Mouse (Mus musculus) limb, embryonic 11.5 days (tissue): ENCODE data around the gene Pwwp2b. TPM values are rescaled to one million over a fixed set of nuclear protein-coding genes. Genes with fewer than 3 reads are reported as not detected.

Experiments
- ATAC-seq: fragments of 200-750 bp; cut with Nextera tagmentation; 2 replicates; pipeline ENCODE4 v1.8.0; 2017; ENCODE audit warnings: low read depth; ENCODE audit not compliant: insufficient number of reproducible peaks, low FRiP score, low TSS enrichment
- DNase-seq: peaks from one replicate; pipeline ENCODE4 v3.0.0-alpha.2; 2015; ENCODE audit warnings: low spot score
- H3K27ac ChIP-seq: fragments of 300-500 bp; sonication (generic); replicated peaks from 2 replicates; pipeline ENCODE4 v1.5.1; 2014; ENCODE audit warnings: low read depth, mild to moderate bottlenecking, low read length
- H3K27me3 ChIP-seq: fragments of 300-500 bp; sonication (generic); 2 replicates; pipeline ENCODE4 v1.6.1; 2014; ENCODE audit warnings: mild to moderate bottlenecking, low read length, mixed read lengths; ENCODE audit not compliant: control insufficient read depth, insufficient read depth
- H3K36me3 ChIP-seq: fragments of 300-500 bp; sonication (generic); 2 replicates; pipeline ENCODE4 v1.6.1; 2014; ENCODE audit warnings: mild to moderate bottlenecking, low read length, moderate library complexity, mixed read lengths; ENCODE audit not compliant: control insufficient read depth, insufficient read depth
- H3K4me1 ChIP-seq: fragments of 300-500 bp; sonication (generic); 2 replicates; pipeline ENCODE4 v1.6.1; 2014; ENCODE audit warnings: low read length, mixed read lengths; ENCODE audit not compliant: control insufficient read depth, insufficient read depth
- H3K4me2 ChIP-seq: fragments of 300-500 bp; sonication (generic); 2 replicates; pipeline ENCODE4 v1.6.1; 2014; ENCODE audit warnings: low read depth, mild to moderate bottlenecking, moderate library complexity; ENCODE audit not compliant: severe bottlenecking
- H3K4me3 ChIP-seq: fragments of 300-500 bp; sonication (generic); 2 replicates; pipeline ENCODE4 v1.5.1; 2014; ENCODE audit warnings: low read depth, low read length
- H3K9ac ChIP-seq: fragments of 300-500 bp; sonication (generic); 2 replicates; pipeline ENCODE4 v1.6.1; 2014; ENCODE audit warnings: mild to moderate bottlenecking, low read length
- H3K9me3 ChIP-seq: fragments of 300-500 bp; sonication (generic); 2 replicates; pipeline ENCODE4 v1.6.1; 2016; ENCODE audit warnings: low read length; ENCODE audit not compliant: control insufficient read depth
- WGBS: fragments of 180-500 bp; shearing (Covaris S2); extraction: QIAGEN DNeasy Blood & Tissue Kit; methylation state at CpG from one replicate; pipeline ENCODE4 v1.1.7; 2014; 5-methylcytosine and 5-hydroxymethylcytosine counted together
- polyA plus RNA-seq: library from polyadenylated mRNA; unstranded; fragments of >200 nt; fragmentation: Nextera tagmentation; extraction: Ambion mirVana; gene quantifications from 2 replicates; pipeline ENCODE4 v1.2.1, GENCODE M21; 2014

Gene Pwwp2b
- polyA plus RNA-seq, 1 experiment from 2014 or later = 5.7 TPM

- no peaks in the 10 kb centered on the region for H3K27me3 ChIP-seq
- H3K36me3 ChIP-seq = no peaks in the 10 kb centered on the region
- DNase-seq = no peak
- no peak overlapping the region for H3K9ac ChIP-seq
- no peak for ATAC-seq
- H3K4me1 ChIP-seq = no peaks in the 10 kb centered on the region
- no peak overlapping the region for H3K27ac ChIP-seq
- H3K4me2 ChIP-seq = no peak overlapping the region
- 72% methylated on average over 4 of the region's 4 CpGs for WGBS
- H3K4me3 ChIP-seq = no peak overlapping the region
- no peaks in the 10 kb centered on the region for H3K9me3 ChIP-seq
These were observed 45.1 kb downstream of the Pwwp2b start for GRCm38 (mm10) chr7:139293350-139293749.

- H3K4me2 ChIP-seq = no peak overlapping the region
- no peaks in the 10 kb centered on the region for H3K36me3 ChIP-seq
- 90% methylated on average over 5 of the region's 5 CpGs for WGBS
- H3K4me1 ChIP-seq = no peaks in the 10 kb centered on the region
- H3K4me3 ChIP-seq = no peak overlapping the region
- no peak overlapping the region for H3K27ac ChIP-seq
- no peak overlapping the region for H3K9ac ChIP-seq
- no peaks in the 10 kb centered on the region for H3K27me3 ChIP-seq
- no peak for DNase-seq
- no peak for ATAC-seq
- no peaks in the 10 kb centered on the region for H3K9me3 ChIP-seq
These were observed 45.8 kb downstream of the Pwwp2b start for GRCm38 (mm10) chr7:139294076-139294475.

- H3K4me1 ChIP-seq = no peaks in the 10 kb centered on the region
- no peaks in the 10 kb centered on the region for H3K36me3 ChIP-seq
- no peaks in the 10 kb centered on the region for H3K9me3 ChIP-seq
- no peak overlapping the region for H3K4me3 ChIP-seq
- no peak overlapping the region for H3K9ac ChIP-seq
- H3K27ac ChIP-seq = no peak overlapping the region
- ATAC-seq (no peak), DNase-seq (no peak)
- H3K4me2 ChIP-seq = no peak overlapping the region
- H3K27me3 ChIP-seq = no peaks in the 10 kb centered on the region
- WGBS = 94% methylated on average over 1 of the region's 1 CpGs
These were observed 47.4 kb downstream of the Pwwp2b start for GRCm38 (mm10) chr7:139295653-139296052.

GRCm38 (mm10) chr7:139296552-139297100, 48.3 kb downstream of the Pwwp2b start:
- H3K4me3 ChIP-seq = no peak overlapping the region
- WGBS = 71% methylated on average over 10 of the region's 10 CpGs
- no peak overlapping the region for H3K9ac ChIP-seq
- ATAC-seq (no peak), DNase-seq (peak; percentile 43)
- H3K27ac ChIP-seq = no peak overlapping the region
- H3K36me3 ChIP-seq = no peaks in the 10 kb centered on the region
- no peak overlapping the region for H3K4me2 ChIP-seq
- no peaks in the 10 kb centered on the region for H3K27me3 ChIP-seq
- H3K4me1 ChIP-seq = no peaks in the 10 kb centered on the region
- H3K9me3 ChIP-seq = no peaks in the 10 kb centered on the region

- H3K9me3 ChIP-seq = no peaks in the 10 kb centered on the region
- DNase-seq (peak; percentile 46), ATAC-seq (peak; percentile 20; the same call in 1 of the 2 replicates)
- H3K27ac ChIP-seq = no peak overlapping the region
- H3K4me3 ChIP-seq = no peak overlapping the region
- no peaks in the 10 kb centered on the region for H3K36me3 ChIP-seq
- no peaks in the 10 kb centered on the region for H3K4me1 ChIP-seq
- H3K9ac ChIP-seq = no peak overlapping the region
- H3K4me2 ChIP-seq = no peak overlapping the region
- 47% methylated on average over 4 of the region's 4 CpGs for WGBS
- no peaks in the 10 kb centered on the region for H3K27me3 ChIP-seq
These were observed 50.2 kb downstream of the Pwwp2b start for GRCm38 (mm10) chr7:139298446-139298845.

GRCm38 (mm10) chr7:139299424-139299823, 51.1 kb downstream of the Pwwp2b start:
- 19% methylated on average over 8 of the region's 8 CpGs for WGBS
- Histone ChIP-seq H3K27me3 (no peaks in the 10 kb centered on the region), H3K27ac (no peak overlapping the region), H3K4me3 (no peak overlapping the region), H3K9me3 (no peaks in the 10 kb centered on the region), H3K4me2 (no peak overlapping the region; the same call in 1 of the 2 replicates), H3K9ac (no peak overlapping the region), H3K4me1 (no peaks in the 10 kb centered on the region), H3K36me3 (no peaks in the 10 kb centered on the region)
- ATAC-seq = no peak
- peak; percentile 97 for DNase-seq

GRCm38 (mm10) chr7:139300423-139300822, 52.1 kb downstream of the Pwwp2b start:
- Histone ChIP-seq H3K4me3 (no peak overlapping the region), H3K4me2 (no peak overlapping the region), H3K27me3 (no peaks in the 10 kb centered on the region; the same call in 1 of the 2 replicates), H3K27ac (no peak overlapping the region), H3K9ac (no peak overlapping the region), H3K9me3 (no peaks in the 10 kb centered on the region), H3K4me1 (no peaks in the 10 kb centered on the region), H3K36me3 (no peaks in the 10 kb centered on the region)
- ATAC-seq = no peak
- DNase-seq = no peak
- WGBS = 59% methylated on average over 7 of the region's 7 CpGs

GRCm38 (mm10) chr7:139301505-139301904, 53.2 kb downstream of the Pwwp2b start:
- H3K4me2 ChIP-seq = no peak overlapping the region
- no peaks in the 10 kb centered on the region for H3K36me3 ChIP-seq
- no peaks in the 10 kb centered on the region for H3K9me3 ChIP-seq
- no peak overlapping the region for H3K4me3 ChIP-seq
- H3K27me3 ChIP-seq = peaks cover 3% of the 10 kb centered on the region; the same call in 1 of the 2 replicates
- ATAC-seq (no peak), DNase-seq (no peak)
- no peak overlapping the region for H3K27ac ChIP-seq
- H3K9ac ChIP-seq = no peak overlapping the region
- no peaks in the 10 kb centered on the region for H3K4me1 ChIP-seq
- 70% methylated on average over 8 of the region's 8 CpGs for WGBS

GRCm38 (mm10) chr7:139302314-139302713, 54.0 kb downstream of the Pwwp2b start:
- Histone ChIP-seq H3K4me2 (no peak overlapping the region), H3K36me3 (no peaks in the 10 kb centered on the region), H3K4me3 (no peak overlapping the region), H3K4me1 (no peaks in the 10 kb centered on the region), H3K9ac (no peak overlapping the region), H3K27ac (no peak overlapping the region), H3K9me3 (no peaks in the 10 kb centered on the region), H3K27me3 (peaks cover 3% of the 10 kb centered on the region; the same call in 1 of the 2 replicates)
- WGBS = 59% methylated on average over 5 of the region's 5 CpGs
- ATAC-seq (no peak), DNase-seq (peak; percentile 37)
